Mouse (Mus musculus) embryonic facial prominence, embryonic 11.5 days (tissue): ENCODE measurements around the gene Ppp2r5e. TPM values are rescaled to one million over a fixed set of nuclear protein-coding genes. Genes with fewer than 3 reads are reported as not detected.

Source experiments
- ATAC-seq: fragments of 200-750 bp; cut with Nextera tagmentation; replicated peaks from 2 replicates; pipeline ENCODE4 v1.8.0; 2017; ENCODE audit warnings: low read depth; ENCODE audit not compliant: insufficient number of reproducible peaks, low FRiP score, low TSS enrichment
- DNase-seq: peaks from one replicate; pipeline ENCODE4 v3.0.0-alpha.2; 2015; ENCODE audit warnings: low spot score
- H3K27ac ChIP-seq: fragments of 300-500 bp; sonication (generic); replicated peaks from 2 replicates; pipeline ENCODE4 v1.5.1; 2014; ENCODE audit warnings: mild to moderate bottlenecking, low read depth, low read length, control low read depth
- H3K27me3 ChIP-seq: fragments of 300-500 bp; sonication (generic); 2 replicates; pipeline ENCODE4 v1.6.1; 2014; ENCODE audit warnings: mild to moderate bottlenecking, low read length, moderate library complexity, mixed read lengths; ENCODE audit not compliant: control insufficient read depth, insufficient read depth
- H3K36me3 ChIP-seq: fragments of 300-500 bp; sonication (generic); replicated peaks from 2 replicates; pipeline ENCODE4 v1.6.1; 2014; ENCODE audit warnings: low read depth, mild to moderate bottlenecking, low read length, moderate library complexity, mixed read lengths; ENCODE audit not compliant: control insufficient read depth, insufficient read depth
- H3K4me1 ChIP-seq: fragments of 300-500 bp; sonication (generic); 2 replicates; pipeline ENCODE4 v1.6.1; 2014; ENCODE audit warnings: low read length, mixed read lengths; ENCODE audit not compliant: control insufficient read depth, insufficient read depth
- H3K4me2 ChIP-seq: fragments of 300-500 bp; sonication (generic); 2 replicates; pipeline ENCODE4 v1.6.1; 2014; ENCODE audit warnings: low read depth, mild to moderate bottlenecking, control low read depth, low read length, moderate library complexity
- H3K4me3 ChIP-seq: fragments of 300-500 bp; sonication (generic); 2 replicates; pipeline ENCODE4 v1.5.1; 2014; ENCODE audit warnings: low read depth, low read length, control low read depth
- H3K9ac ChIP-seq: fragments of 300-500 bp; sonication (generic); replicated peaks from 2 replicates; pipeline ENCODE4 v1.6.1; 2014; ENCODE audit warnings: mild to moderate bottlenecking, control low read depth, low read length
- H3K9me3 ChIP-seq: fragments of 300-500 bp; sonication (generic); replicated peaks from 2 replicates; pipeline ENCODE4 v1.6.1; 2016; ENCODE audit warnings: mild to moderate bottlenecking, low read length, inconsistent platforms, mixed read lengths; ENCODE audit not compliant: control insufficient read depth
- WGBS: fragments of 180-500 bp; shearing (Covaris S2); extraction: QIAGEN DNeasy Blood & Tissue Kit; methylation state at CpG from one replicate; pipeline ENCODE4 v1.1.7; 2014; 5-methylcytosine and 5-hydroxymethylcytosine counted together
- polyA plus RNA-seq: library from polyadenylated mRNA; unstranded; fragments of >200 nt; fragmentation: Nextera tagmentation; extraction: Ambion mirVana; gene quantifications from 2 replicates; pipeline ENCODE4 v1.2.1, GENCODE M21; 2014

Ppp2r5e gene
- polyA plus RNA-seq, 1 experiment from 2014 or later = 18.7 TPM

- Histone ChIP-seq H3K4me2 (no peak overlapping the region), H3K9me3 (no peaks in the 10 kb centered on the region), H3K9ac (no peak overlapping the region), H3K4me1 (no peaks in the 10 kb centered on the region), H3K27ac (no peak overlapping the region), H3K27me3 (no peaks in the 10 kb centered on the region), H3K4me3 (no peak overlapping the region), H3K36me3 (no peaks in the 10 kb centered on the region)
- ATAC-seq (no peak), DNase-seq (no peak)
- WGBS = 90% methylated on average over 4 of the region's 4 CpGs
Measured at GRCm38 (mm10) chr12:75478117-75478516, 117.9 kb downstream of the Ppp2r5e start.

- no peaks in the 10 kb centered on the region for H3K9me3 ChIP-seq
- H3K27me3 ChIP-seq = no peaks in the 10 kb centered on the region
- no peak overlapping the region for H3K27ac ChIP-seq
- DNase-seq (no peak), ATAC-seq (no peak)
- no peak overlapping the region for H3K4me2 ChIP-seq
- H3K9ac ChIP-seq = no peak overlapping the region
- no peak overlapping the region for H3K4me3 ChIP-seq
- no peaks in the 10 kb centered on the region for H3K36me3 ChIP-seq
- 91% methylated on average over 2 of the region's 2 CpGs for WGBS
- no peaks in the 10 kb centered on the region for H3K4me1 ChIP-seq
Measured at GRCm38 (mm10) chr12:75473021-75473420, 123.0 kb downstream of the Ppp2r5e start.

- H3K27me3 ChIP-seq = no peaks in the 10 kb centered on the region
- no peak overlapping the region for H3K4me3 ChIP-seq
- H3K9me3 ChIP-seq = no peaks in the 10 kb centered on the region
- ATAC-seq (no peak), DNase-seq (no peak)
- no peaks in the 10 kb centered on the region for H3K4me1 ChIP-seq
- no peak overlapping the region for H3K27ac ChIP-seq
- H3K4me2 ChIP-seq = no peak overlapping the region
- no peak overlapping the region for H3K9ac ChIP-seq
- WGBS = 85% methylated on average over 3 of the region's 3 CpGs
- no peaks in the 10 kb centered on the region for H3K36me3 ChIP-seq
Measured at GRCm38 (mm10) chr12:75472107-75472506, 123.9 kb downstream of the Ppp2r5e start.

- no peak overlapping the region for H3K4me3 ChIP-seq
- no peaks in the 10 kb centered on the region for H3K9me3 ChIP-seq
- no peak overlapping the region for H3K4me2 ChIP-seq
- ATAC-seq = no peak
- no peaks in the 10 kb centered on the region for H3K36me3 ChIP-seq
- no peak overlapping the region for H3K9ac ChIP-seq
- WGBS = 87% methylated on average over 6 of the region's 6 CpGs
- H3K27me3 ChIP-seq = no peaks in the 10 kb centered on the region
- DNase-seq = no peak
- no peak overlapping the region for H3K27ac ChIP-seq
- no peaks in the 10 kb centered on the region for H3K4me1 ChIP-seq
Measured at GRCm38 (mm10) chr12:75467814-75468213, 128.2 kb downstream of the Ppp2r5e start.

- H3K9ac ChIP-seq = no peak overlapping the region
- no peaks in the 10 kb centered on the region for H3K9me3 ChIP-seq
- H3K4me1 ChIP-seq = no peaks in the 10 kb centered on the region
- no peak overlapping the region for H3K27ac ChIP-seq
- DNase-seq (no peak), ATAC-seq (no peak)
- H3K36me3 ChIP-seq = no peaks in the 10 kb centered on the region
- no peak overlapping the region for H3K4me2 ChIP-seq
- 83% methylated on average over 5 of the region's 5 CpGs for WGBS
- H3K27me3 ChIP-seq = no peaks in the 10 kb centered on the region
- no peak overlapping the region for H3K4me3 ChIP-seq
Measured at GRCm38 (mm10) chr12:75467127-75467526, 128.9 kb downstream of the Ppp2r5e start.

GRCm38 (mm10) chr12:75466206-75466605 is 129.8 kb downstream of the Ppp2r5e start:
- WGBS = 90% methylated on average over 7 of the region's 7 CpGs
- H3K27me3 ChIP-seq = no peaks in the 10 kb centered on the region
- no peaks in the 10 kb centered on the region for H3K9me3 ChIP-seq
- no peak overlapping the region for H3K27ac ChIP-seq
- H3K4me1 ChIP-seq = no peaks in the 10 kb centered on the region
- no peaks in the 10 kb centered on the region for H3K36me3 ChIP-seq
- H3K4me3 ChIP-seq = no peak overlapping the region
- DNase-seq = no peak
- no peak for ATAC-seq
- no peak overlapping the region for H3K4me2 ChIP-seq
- no peak overlapping the region for H3K9ac ChIP-seq

GRCm38 (mm10) chr12:75464016-75464769 is 131.9 kb downstream of the Ppp2r5e start:
- H3K27ac ChIP-seq = no peak overlapping the region
- no peak overlapping the region for H3K4me3 ChIP-seq
- 78% methylated on average over 9 of the region's 9 CpGs for WGBS
- no peak overlapping the region for H3K9ac ChIP-seq
- ATAC-seq (no peak), DNase-seq (peak; percentile 50)
- H3K36me3 ChIP-seq = peaks cover 11% of the 10 kb centered on the region
- no peaks in the 10 kb centered on the region for H3K27me3 ChIP-seq
- H3K4me2 ChIP-seq = no peak overlapping the region
- H3K4me1 ChIP-seq = no peaks in the 10 kb centered on the region
- H3K9me3 ChIP-seq = no peaks in the 10 kb centered on the region

- Histone ChIP-seq H3K4me1 (no peaks in the 10 kb centered on the region), H3K36me3 (peaks cover 11% of the 10 kb centered on the region), H3K27me3 (no peaks in the 10 kb centered on the region), H3K9me3 (no peaks in the 10 kb centered on the region), H3K9ac (no peak overlapping the region), H3K4me2 (no peak overlapping the region), H3K27ac (no peak overlapping the region), H3K4me3 (no peak overlapping the region)
- ATAC-seq = no peak
- 91% methylated on average over 5 of the region's 5 CpGs for WGBS
- DNase-seq = no peak
Measured at GRCm38 (mm10) chr12:75460561-75460960, 135.5 kb downstream of the Ppp2r5e start.
